Mouse (Mus musculus): Measurements from ENCODE around the gene 6430628N08Rik. TPM values are rescaled to one million over a fixed set of nuclear protein-coding genes. Genes with fewer than 3 reads are reported as not detected.

The 6430628N08Rik gene
- total RNA-seq, 2 experiments from 2014 or later: not detected

GRCm38 (mm10) chr4:115885846-115886245 lies 4.6 kb upstream of the 6430628N08Rik start:
- no peak for DNase-seq
- intact Hi-C loops (cut with DNase I): no loop called here

- peak in 1 of 2 experiments; percentile 28 for DNase-seq
- intact Hi-C loops (cut with DNase I): no loop called here
These were observed 3.6 kb upstream of the 6430628N08Rik start for GRCm38 (mm10) chr4:115886875-115887274.

GRCm38 (mm10) chr4:115890066-115890465 lies 399 bp upstream of the 6430628N08Rik start:
- DNase-seq: no peak
- intact Hi-C loops (cut with DNase I): no loop called here

GRCm38 (mm10) chr4:115894281-115894680 lies 3.8 kb downstream of the 6430628N08Rik start:
- DNase-seq: no peak
- intact Hi-C loops (cut with DNase I): no loop called here

GRCm38 (mm10) chr4:115897901-115898631 lies 7.6 kb downstream of the 6430628N08Rik start:
- DNase-seq: peak; percentile 13 to 22
- intact Hi-C loops (cut with DNase I): no loop called here

GRCm38 (mm10) chr4:115902816-115903215 lies 12.4 kb downstream of the 6430628N08Rik start:
- DNase-seq: peak; percentile 79 to 89
- intact Hi-C loops (cut with DNase I): loop anchor here (1.0 to 5.0 kb wide), 3 partner anchors 49 to 171 kb away; no protein-coding TSS in a partner anchor

- intact Hi-C loops (cut with DNase I): loop anchor here (5.0 kb wide), 1 partner anchor 172 kb away; no protein-coding TSS in a partner anchor
- DNase-seq: no peak
These were observed 13.9 kb downstream of the 6430628N08Rik start for GRCm38 (mm10) chr4:115904375-115904774.

GRCm38 (mm10) chr4:115905701-115906100 lies 15.2 kb downstream of the 6430628N08Rik start:
- DNase-seq: no peak
- intact Hi-C loops (cut with DNase I): no loop called here

GRCm38 (mm10) chr4:115906791-115907190 lies 16.3 kb downstream of the 6430628N08Rik start:
- no peak for DNase-seq
- intact Hi-C loops (cut with DNase I): no loop called here

- DNase-seq: no peak
- intact Hi-C loops (cut with DNase I): no loop called here
These were observed 17.5 kb downstream of the 6430628N08Rik start for GRCm38 (mm10) chr4:115907994-115908393.

- intact Hi-C loops (cut with DNase I): no loop called here
- DNase-seq: peak; percentile 40 to 53
These were observed 18.2 kb downstream of the 6430628N08Rik start for GRCm38 (mm10) chr4:115908641-115909040.

- no peak for DNase-seq
- intact Hi-C loops (cut with DNase I): no loop called here
These were observed 21.1 kb downstream of the 6430628N08Rik start for GRCm38 (mm10) chr4:115911586-115911985.

GRCm38 (mm10) chr4:115919911-115920310 lies 29.4 kb downstream of the 6430628N08Rik start:
- DNase-seq: no peak
- intact Hi-C loops (cut with DNase I): no loop called here

GRCm38 (mm10) chr4:115922688-115923087 lies 32.2 kb downstream of the 6430628N08Rik start:
- no peak for DNase-seq
- intact Hi-C loops (cut with DNase I): no loop called here

- intact Hi-C loops (cut with DNase I): no loop called here
These were observed 32.9 kb downstream of the 6430628N08Rik start for GRCm38 (mm10) chr4:115923262-115923880.

GRCm38 (mm10) chr4:115927637-115928036 lies 37.2 kb downstream of the 6430628N08Rik start:
- intact Hi-C loops (cut with DNase I): no loop called here
- DNase-seq: no peak

More at GRCm38 (mm10) chr4:115923262-115923880, 32.9 kb downstream of the 6430628N08Rik start:
- no peak for DNase-seq

- no peak for DNase-seq
- intact Hi-C loops (cut with DNase I): no loop called here
These were observed 41.2 kb downstream of the 6430628N08Rik start for GRCm38 (mm10) chr4:115931556-115932088.

GRCm38 (mm10) chr4:115935835-115936581 lies 45.5 kb downstream of the 6430628N08Rik start:
- DNase-seq: no peak
- intact Hi-C loops (cut with DNase I): no loop called here

- DNase-seq: no peak
- intact Hi-C loops (cut with DNase I): no loop called here
These were observed 46.2 kb downstream of the 6430628N08Rik start for GRCm38 (mm10) chr4:115936646-115937045.

GRCm38 (mm10) chr4:115937061-115937976 lies 46.9 kb downstream of the 6430628N08Rik start:
- DNase-seq: no peak
- intact Hi-C loops (cut with DNase I): no loop called here

Measured in heart, postnatal 14 days (tissue).